Mouse (Mus musculus): ENCODE measurements around the gene Atp12a.

Atp12a gene

DNA sequence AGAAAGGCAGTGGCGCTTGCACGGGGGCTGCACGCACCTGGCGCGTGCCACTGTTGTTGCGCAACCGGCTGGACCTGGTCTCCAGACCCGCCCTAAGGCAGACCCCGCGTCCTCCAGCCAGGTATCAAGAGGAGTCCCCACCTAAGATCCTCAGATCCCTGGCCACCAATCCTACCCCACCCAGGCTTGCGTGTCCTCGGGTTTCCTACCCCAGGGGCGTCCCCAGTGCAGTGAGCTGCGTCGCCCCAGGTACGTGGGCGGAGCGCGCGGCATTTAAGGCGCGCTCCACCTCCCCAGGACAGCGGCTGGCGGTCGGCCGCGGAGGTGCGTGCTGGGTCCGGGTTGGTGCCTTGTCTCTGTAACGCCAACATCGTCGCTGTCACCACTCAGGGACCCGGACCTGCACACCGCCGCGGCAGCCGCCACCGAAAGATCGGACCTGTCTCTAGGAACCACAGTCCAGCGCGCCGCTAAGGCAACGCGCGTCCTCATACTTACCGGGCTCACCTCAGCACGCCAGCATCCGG lies at the start of gene Atp12a:
Gene Atp12a, plus strand, starts transcription at position 358 of the 527 bp plus-strand sequence.
- peak; percentile 45 for DNase-seq (ENCODE audit: low read depth, low spot score)

DNA sequence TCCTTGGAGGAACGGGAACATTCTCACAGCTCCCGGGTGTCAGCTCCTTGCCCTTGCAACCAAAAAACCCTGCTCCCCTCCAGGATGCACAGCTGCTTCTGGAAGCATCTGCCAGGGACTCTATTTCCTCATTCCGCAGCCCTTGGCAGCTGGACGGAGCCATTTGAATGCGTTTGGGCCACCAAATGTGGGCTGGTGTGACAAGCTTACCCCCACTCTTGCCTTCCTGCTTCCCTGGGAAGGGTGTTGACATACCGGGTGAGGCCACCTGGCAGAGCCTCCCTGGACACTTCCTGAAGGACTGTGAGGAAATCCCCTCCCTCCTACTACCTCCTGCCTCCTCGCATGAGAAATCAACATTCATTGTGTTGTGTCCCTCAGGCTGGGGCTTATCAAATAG lies 49.3 kb upstream of the Atp12a start:
- DNase-seq (ENCODE audit: low read depth, low spot score), result no peak

GRCm38 (mm10) chr14:56316333-56316732 lies 48.5 kb upstream of the Atp12a start:
- DNase-seq (ENCODE audit: low read depth, low spot score), result no peak

DNA sequence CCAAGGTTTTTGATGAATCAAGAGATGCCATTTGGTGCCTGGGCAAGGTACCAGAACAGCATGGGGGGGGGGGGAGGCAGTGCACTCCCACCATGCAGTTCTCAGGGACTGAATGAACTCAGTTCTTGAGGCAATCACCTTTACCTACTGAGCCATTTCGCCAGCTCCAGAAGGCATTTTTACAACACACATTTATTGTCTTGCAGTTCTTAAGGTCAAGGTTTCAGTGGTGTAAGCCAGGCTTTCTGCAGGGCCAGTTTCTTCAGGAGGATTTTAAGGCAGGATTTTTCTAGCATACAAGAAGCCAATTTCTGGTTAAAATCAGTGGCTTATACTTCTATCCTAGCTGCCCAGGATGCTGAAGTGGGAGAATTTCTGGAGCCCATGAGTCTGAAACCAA lies 41.9 kb upstream of the Atp12a start:
- DNase-seq (ENCODE audit: low read depth, low spot score), result no peak

GRCm38 (mm10) chr14:56325038-56325437 lies 39.8 kb upstream of the Atp12a start:
- DNase-seq (ENCODE audit: low read depth, low spot score), result no peak

- DNase-seq (ENCODE audit: low read depth, low spot score), result no peak
Observed at GRCm38 (mm10) chr14:56333700-56334099, 31.2 kb upstream of the Atp12a start.

DNA sequence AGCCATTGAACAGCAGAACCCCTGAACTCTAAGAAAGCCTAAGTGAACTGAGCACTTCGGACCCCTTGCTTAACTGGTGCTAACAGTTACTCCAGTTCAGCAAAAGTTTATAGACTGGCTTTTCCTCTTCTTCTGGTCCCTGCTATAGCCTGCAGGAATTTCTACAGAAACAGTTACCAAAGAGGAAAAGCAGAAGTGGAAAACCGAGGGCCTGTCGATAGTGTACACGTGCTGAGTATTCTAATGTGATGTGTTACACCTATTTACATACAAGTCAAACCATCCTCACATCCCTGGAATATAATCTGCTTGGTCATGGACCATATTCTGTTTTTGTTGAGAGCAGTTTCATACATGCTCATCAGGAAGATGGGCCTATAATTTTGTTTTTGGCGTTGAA lies 30.4 kb upstream of the Atp12a start:
- DNase-seq (ENCODE audit: low read depth, low spot score), result no peak

DNA sequence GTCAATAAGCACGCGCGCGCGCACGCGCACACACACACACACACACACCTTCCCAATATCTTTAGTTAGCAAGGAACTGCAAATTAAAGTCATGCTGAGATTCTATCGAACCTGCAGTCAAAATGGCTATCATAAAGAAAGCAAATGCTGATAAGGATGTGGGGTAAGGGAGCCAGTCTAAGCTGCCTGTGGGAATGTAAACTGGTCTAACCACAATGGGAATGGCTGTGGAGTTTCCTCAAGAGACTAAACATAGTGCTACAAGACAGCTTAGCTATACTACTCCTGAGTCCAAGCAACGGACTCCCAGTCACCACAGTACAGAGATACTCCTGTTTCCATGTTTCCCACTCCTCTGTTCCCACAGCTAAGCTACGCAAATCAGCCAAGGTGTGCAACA lies 28.8 kb upstream of the Atp12a start:
- DNase-seq (ENCODE audit: low read depth, low spot score), result no peak

- DNase-seq (ENCODE audit: low read depth, low spot score), result no peak
Observed at GRCm38 (mm10) chr14:56337075-56337474, 27.8 kb upstream of the Atp12a start.

DNA sequence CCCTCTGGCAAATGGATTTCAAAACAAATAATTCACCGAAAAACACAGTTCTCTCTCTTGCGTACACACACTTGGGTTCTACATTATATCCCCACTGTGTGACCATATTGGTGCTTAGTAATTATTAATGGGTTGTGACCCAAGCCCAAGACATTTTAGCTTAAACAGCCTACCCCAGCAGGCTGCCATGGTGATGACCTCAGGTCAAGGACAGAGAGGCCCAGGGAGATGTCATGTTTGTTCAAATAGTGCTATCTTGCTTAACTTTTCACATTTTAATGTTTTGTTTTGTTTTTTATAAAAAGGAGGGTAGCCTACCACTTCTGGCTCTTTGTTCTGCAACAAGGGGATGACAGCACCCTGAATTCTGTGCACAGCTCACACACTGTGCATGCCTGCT lies 27.2 kb upstream of the Atp12a start:
- DNase-seq (ENCODE audit: low read depth, low spot score), result peak; percentile 26

- no peak for DNase-seq (ENCODE audit: low read depth, low spot score)
Observed at GRCm38 (mm10) chr14:56338882-56339442, 25.9 kb upstream of the Atp12a start.

DNA sequence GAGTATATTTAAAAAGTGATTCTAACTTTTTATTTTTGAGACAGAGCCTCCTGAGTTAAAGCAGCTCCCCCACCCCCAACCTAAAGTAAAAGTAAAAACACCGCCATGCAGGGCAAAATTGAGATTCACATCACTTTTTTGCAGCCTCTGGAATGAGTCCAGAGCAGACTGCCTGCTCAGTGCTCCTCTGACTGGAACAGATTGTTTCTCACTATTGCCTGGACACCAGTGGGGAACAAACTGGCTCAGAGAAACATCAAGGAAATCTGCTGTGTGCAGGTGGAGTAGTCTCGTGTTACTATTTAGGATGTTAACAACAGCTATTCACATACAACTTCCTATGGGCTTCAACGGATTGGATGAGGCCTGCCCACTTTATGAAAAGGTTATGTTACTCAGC lies 16.2 kb upstream of the Atp12a start:
- no peak for DNase-seq (ENCODE audit: low read depth, low spot score)

DNA sequence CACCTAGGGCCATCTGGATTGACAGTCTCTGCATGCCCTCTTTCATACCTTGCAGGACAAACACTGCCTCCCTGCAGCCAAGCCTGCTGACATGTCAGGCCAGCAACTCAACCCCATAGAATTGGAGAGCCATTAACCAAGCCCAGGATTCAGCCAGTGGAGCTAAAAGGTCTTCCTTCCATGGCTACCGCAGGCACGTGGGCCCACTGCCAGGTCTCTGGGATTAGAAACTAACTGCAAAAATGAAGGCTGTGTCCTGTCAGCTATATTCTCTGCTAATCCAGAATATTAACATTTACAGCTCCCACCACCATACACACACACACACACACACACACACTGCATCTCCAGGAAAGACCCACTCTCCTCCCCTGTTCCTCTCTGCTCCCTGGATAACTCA lies 15.3 kb upstream of the Atp12a start:
- no peak for DNase-seq (ENCODE audit: low read depth, low spot score)

GRCm38 (mm10) chr14:56351959-56352660 lies 12.8 kb upstream of the Atp12a start:
- peak; percentile 79 for DNase-seq (ENCODE audit: low read depth, low spot score)

DNA sequence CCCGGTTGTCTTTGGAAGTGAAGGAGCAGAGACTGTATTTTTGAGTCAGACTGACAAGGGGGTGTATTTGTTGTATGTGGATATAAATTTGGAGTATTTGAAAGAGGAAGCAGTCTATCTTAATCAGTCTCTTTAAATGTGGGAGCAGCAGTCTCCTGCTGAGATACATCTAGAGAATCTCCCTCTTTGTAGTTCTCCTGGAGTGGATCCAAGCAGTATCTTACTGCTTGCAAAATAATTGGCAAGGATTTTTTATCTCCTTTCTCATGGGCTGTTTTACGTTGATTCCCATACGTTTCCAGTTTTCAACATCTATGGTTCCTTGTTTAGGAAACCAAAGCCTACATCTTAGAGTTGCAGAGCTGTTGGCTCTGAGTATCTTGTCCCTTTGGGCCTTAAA lies 10.1 kb upstream of the Atp12a start:
- DNase-seq (ENCODE audit: low read depth, low spot score), result no peak

DNA sequence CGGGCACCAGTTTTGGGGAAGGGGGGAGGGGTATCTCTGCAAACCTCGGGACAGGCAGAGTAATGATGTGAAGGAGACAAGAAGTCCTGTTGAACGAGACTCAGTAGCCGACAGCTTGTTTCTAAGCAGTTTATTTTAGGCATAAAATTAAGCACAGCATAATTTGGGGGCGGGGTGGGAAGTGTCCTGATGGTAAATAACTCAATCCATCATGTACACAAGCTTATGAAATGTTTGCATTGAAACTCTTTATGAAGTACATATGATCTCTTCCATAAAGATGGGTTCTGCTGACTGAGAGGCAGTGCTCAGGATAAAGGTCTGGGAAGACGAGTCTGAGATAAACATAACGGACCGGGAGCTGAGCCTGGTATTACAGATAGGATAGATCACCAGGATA lies 9.5 kb upstream of the Atp12a start:
- no peak for DNase-seq (ENCODE audit: low read depth, low spot score)

DNA sequence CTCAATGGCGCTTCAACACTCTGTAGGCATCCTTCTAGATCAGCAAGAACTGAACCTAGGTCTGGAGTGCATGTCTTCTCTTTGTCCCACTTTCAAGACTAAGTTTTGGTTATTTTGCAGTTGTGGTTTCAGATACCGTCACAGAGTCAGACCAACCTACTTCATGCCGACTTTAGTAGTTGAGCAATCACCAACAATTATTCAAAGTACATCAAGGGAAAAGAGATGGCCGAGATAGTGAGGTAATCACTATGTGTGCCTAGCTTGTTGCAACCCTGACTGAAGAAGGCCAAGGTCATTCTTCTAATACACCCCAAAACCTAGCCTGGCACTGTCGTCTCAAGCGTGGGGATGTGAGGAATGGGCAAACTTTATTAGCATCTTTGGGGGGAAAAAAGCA lies 8.7 kb upstream of the Atp12a start:
- no peak for DNase-seq (ENCODE audit: low read depth, low spot score)

DNA sequence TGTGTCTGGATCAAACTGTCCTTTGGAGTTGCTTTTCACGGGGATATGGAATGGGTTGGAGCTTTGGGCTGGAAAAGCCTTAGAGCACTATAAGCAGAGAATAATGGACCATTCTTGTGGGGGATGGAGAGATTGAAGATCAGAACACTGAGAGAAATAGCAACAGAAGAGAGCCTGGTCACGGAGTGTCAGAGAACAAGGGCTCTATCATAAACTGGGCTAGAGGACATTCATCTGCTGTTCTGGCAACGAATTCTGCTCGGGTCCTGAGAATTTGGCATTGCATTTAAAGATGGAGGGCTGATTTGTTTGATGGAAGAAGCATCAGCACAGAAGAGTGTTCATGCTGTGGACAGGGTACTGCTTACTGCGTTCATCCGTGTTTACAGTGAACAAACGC lies 6.4 kb upstream of the Atp12a start:
- no peak for DNase-seq (ENCODE audit: low read depth, low spot score)

GRCm38 (mm10) chr14:56359131-56359530 lies 5.7 kb upstream of the Atp12a start:
- DNase-seq (ENCODE audit: low read depth, low spot score), result no peak

DNA sequence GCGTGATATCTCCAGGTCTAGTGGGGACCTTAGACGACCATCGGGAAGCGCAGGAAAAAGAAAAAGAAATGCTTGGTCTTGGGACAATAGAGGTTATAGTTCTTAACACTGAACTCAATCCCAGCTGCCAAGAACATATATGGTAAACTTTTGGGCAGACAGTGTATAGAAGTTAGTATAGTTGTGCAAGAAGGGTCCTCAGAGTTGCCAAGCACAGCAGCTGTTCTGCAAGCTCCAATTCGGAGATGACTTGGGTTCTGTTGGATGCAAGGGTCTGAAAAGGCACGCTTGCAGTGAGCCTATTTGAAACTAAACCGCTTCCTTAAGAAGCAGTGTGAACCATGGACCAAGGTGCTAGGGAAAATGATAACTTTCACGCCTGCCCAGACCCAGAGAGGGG lies 424 bp downstream of the Atp12a start:
- DNase-seq (ENCODE audit: low read depth, low spot score), result peak; percentile 9

DNA sequence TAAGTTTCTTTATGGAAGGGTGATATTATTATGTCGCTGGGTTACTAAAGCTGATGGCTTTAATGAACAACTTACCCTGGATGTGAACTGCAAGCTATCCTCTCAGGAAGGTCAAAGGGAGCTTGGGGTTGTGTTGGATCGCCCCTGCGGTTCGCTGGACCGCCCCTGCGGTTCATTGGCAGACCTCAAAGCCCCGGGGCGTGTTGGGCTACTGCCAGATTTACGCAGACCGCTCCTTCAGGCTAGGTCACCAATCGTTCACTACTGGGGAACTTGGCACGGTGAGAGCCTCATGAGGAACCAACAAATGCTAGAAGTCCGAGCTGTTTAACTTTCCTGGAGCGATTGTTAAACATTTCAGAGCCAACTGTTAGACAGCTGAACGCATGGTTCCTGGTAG lies 1.8 kb downstream of the Atp12a start:
- DNase-seq (ENCODE audit: low read depth, low spot score), result peak; percentile 13

DNA sequence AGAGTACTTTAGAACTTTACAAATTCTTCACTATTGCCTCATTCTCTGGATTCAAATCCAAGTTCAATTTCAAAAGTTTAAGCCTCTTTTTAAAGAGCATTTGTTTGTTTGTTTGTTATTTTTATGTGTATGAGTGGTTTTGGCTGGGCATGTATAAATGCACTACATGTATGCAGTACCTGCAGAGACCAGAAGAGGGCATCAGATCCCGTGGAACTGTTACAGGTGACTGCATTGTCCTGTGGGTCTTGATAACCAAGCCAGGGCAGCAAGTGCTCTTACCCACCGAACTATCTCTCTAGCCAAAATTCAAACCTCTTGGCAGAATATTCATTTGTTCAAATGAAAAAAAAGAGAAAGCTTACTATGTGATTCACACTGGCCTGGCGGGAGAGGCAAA lies 4.0 kb downstream of the Atp12a start:
- DNase-seq (ENCODE audit: low read depth, low spot score), result peak; percentile 59

DNA sequence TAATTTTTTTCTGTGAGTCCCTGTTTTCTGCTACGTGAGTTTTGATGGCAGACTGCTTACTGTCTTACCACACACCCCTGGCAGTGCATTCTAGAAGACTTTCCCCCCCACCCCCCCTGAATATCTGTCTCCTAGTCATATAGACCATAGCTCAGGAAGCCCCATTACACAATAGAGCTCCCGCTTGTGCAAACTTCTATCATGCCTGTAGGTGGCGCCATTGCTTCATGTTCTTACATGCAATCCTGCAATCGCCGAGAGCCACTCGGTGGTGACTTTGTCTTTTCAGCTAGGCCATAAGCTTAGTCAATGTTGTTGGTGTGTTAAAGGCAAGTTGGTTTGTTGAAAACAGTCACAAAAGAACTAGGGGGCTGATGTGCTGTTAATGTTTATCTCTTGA lies 10.9 kb downstream of the Atp12a start:
- DNase-seq (ENCODE audit: low read depth, low spot score), result peak; percentile 83

DNA sequence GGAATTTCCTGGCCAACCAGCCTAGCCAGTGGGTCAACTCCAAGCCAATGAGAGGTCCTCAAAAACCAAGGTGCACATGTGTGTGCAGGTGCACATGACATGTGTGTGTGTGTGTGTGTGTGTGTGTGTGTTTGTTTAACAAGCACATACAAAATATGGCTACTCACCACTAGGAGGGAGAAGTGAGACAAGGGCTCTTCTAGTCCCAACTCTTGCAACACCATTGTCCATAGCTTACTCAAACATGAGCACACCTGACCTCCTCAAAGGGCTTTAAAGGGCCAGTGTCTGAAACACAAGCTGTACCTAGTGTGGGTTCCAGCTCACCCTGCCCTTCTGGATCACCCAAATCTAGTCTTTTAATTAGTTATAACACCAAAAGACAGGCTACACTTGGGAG lies 12.9 kb downstream of the Atp12a start:
- no peak for DNase-seq (ENCODE audit: low read depth, low spot score)

Measured in R1 (cell line).